Mouse (Mus musculus) lung, embryonic 14.5 days (tissue): ENCODE data around the gene Hscb. TPM values are rescaled to one million over a fixed set of nuclear protein-coding genes. Genes with fewer than 3 reads are reported as not detected.

Experiments
- ATAC-seq: fragments of 200-750 bp; cut with Nextera tagmentation; 2 replicates; pipeline ENCODE4 v1.8.0; 2017; ENCODE audit warnings: mild to moderate bottlenecking, moderate TSS enrichment, moderate library complexity; ENCODE audit not compliant: insufficient read depth
- DNase-seq: peaks from one replicate; pipeline ENCODE4 v3.0.0-alpha.2; 2015
- H3K27ac ChIP-seq: fragments of 300-500 bp; sonication (generic); 2 replicates; pipeline ENCODE4 v1.5.1; 2014; ENCODE audit warnings: low read depth, mild to moderate bottlenecking, moderate library complexity
- H3K27me3 ChIP-seq: fragments of 300-500 bp; sonication (generic); 2 replicates; pipeline ENCODE4 v1.6.1; 2014; ENCODE audit warnings: low read length, control low read depth; ENCODE audit not compliant: insufficient read depth
- H3K36me3 ChIP-seq: fragments of 300-500 bp; sonication (generic); 2 replicates; pipeline ENCODE4 v1.6.1; 2014; ENCODE audit warnings: control low read depth; ENCODE audit not compliant: insufficient read depth
- H3K4me1 ChIP-seq: fragments of 300-500 bp; sonication (generic); 2 replicates; pipeline ENCODE4 v1.6.1; 2014; ENCODE audit warnings: antibody characterized with exemption, control low read depth; ENCODE audit not compliant: insufficient read depth
- H3K4me2 ChIP-seq: fragments of 300-500 bp; sonication (generic); 2 replicates; pipeline ENCODE4 v1.6.1; 2014; ENCODE audit warnings: mild to moderate bottlenecking
- H3K4me3 ChIP-seq: fragments of 300-500 bp; sonication (generic); 2 replicates; pipeline ENCODE4 v1.5.1; 2014; ENCODE audit warnings: low read depth, low read length
- H3K9ac ChIP-seq: fragments of 300-500 bp; sonication (generic); 2 replicates; pipeline ENCODE4 v1.6.1; 2014
- H3K9me3 ChIP-seq: fragments of 300-500 bp; sonication (generic); 2 replicates; pipeline ENCODE4 v1.6.1; 2016; ENCODE audit warnings: low read depth, low read length, control low read depth
- CTCF ChIP-seq: IDR thresholded peaks from 2 replicates; pipeline ENCODE4 v1.5.1; 2016; ENCODE audit warnings: antibody characterized with exemption, low read depth
- WGBS: fragments of 180-500 bp; shearing (Covaris S2); extraction: QIAGEN DNeasy Blood & Tissue Kit; methylation state at CpG from one replicate; pipeline ENCODE4 v1.1.7; 2014; 5-methylcytosine and 5-hydroxymethylcytosine counted together
- polyA plus RNA-seq: library from polyadenylated mRNA; unstranded; fragments of >200 nt; fragmentation: Nextera tagmentation; extraction: Ambion mirVana; gene quantifications from 2 replicates; pipeline ENCODE4 v1.2.1, GENCODE M21; 2014

Hscb gene
- polyA plus RNA-seq, 1 experiment from 2014 or later = 25.6 TPM

- ATAC-seq (peak; percentile 38), DNase-seq (peak; percentile 22)
- no peak for TF ChIP-seq CTCF
- H3K27me3 ChIP-seq = no peaks in the 10 kb centered on the region
- peaks cover 37% of the 10 kb centered on the region for H3K36me3 ChIP-seq
- H3K4me1 ChIP-seq = peaks cover 7% of the 10 kb centered on the region; the same call in 1 of the 2 replicates
- H3K4me3 ChIP-seq = peak overlapping the region; percentile 87
- peak overlapping the region; percentile 80 for H3K9ac ChIP-seq
- no peaks in the 10 kb centered on the region for H3K9me3 ChIP-seq
- H3K4me2 ChIP-seq = peak overlapping the region; percentile 86
- no peak overlapping the region for H3K27ac ChIP-seq
- 52% methylated on average over 10 of the region's 10 CpGs for WGBS
Measured at GRCm38 (mm10) chr5:110780761-110781528, 58.6 kb downstream of the Hscb start.

- ATAC-seq = peak; percentile 89
- DNase-seq = peak; percentile 98
- under 1% methylated on average over 57 of the region's 57 CpGs for WGBS
- Histone ChIP-seq H3K4me2 (peak within 1 kb of the TSS; percentile 86), H3K9me3 (no peaks in the 10 kb centered on the region), H3K36me3 (peaks cover 37% of the 10 kb centered on the region), H3K27me3 (no peaks in the 10 kb centered on the region), H3K27ac (peak within 1 kb of the TSS; percentile 42; the same call in 1 of the 2 replicates), H3K9ac (peak within 1 kb of the TSS; percentile 80), H3K4me3 (peak within 1 kb of the TSS; percentile 87), H3K4me1 (peaks cover 7% of the 10 kb centered on the region; the same call in 1 of the 2 replicates)
- TF ChIP-seq CTCF = no peak
Measured at GRCm38 (mm10) chr5:110779998-110780760, 59.4 kb downstream of the Hscb start, which contains the start of gene Pus1. Gene Pus1 (minus strand): TSS chr5:110780659.

GRCm38 (mm10) chr5:110779276-110779997, 60.1 kb downstream of the Hscb start:
- 12% methylated on average over 15 of the region's 15 CpGs for WGBS

More at GRCm38 (mm10) chr5:110779276-110779997, 60.1 kb downstream of the Hscb start:
- Histone ChIP-seq H3K4me2 (peak overlapping the region; percentile 86), H3K9ac (peak overlapping the region; percentile 80), H3K27ac (no peak overlapping the region), H3K4me1 (peaks cover 7% of the 10 kb centered on the region; the same call in 1 of the 2 replicates), H3K4me3 (peak overlapping the region; percentile 87), H3K36me3 (peaks cover 40% of the 10 kb centered on the region), H3K27me3 (no peaks in the 10 kb centered on the region), H3K9me3 (no peaks in the 10 kb centered on the region)
- TF ChIP-seq CTCF = no peak
- no peak for DNase-seq
- ATAC-seq = no peak

Other genes starting within 250 kb of the Hscb start
- 55.8 and 57.3 TPM in 2 replicates for gene Noc4l, start 186.4 kb downstream of the Hscb start, polyA plus RNA-seq
- gene Ddx51, start 186.3 kb downstream of the Hscb start, polyA plus RNA-seq = 32.4 and 36.8 TPM in 2 replicates
- 52.8 and 60.5 TPM in 2 replicates for gene Ep400, start 69.1 kb downstream of the Hscb start, polyA plus RNA-seq
- 20.6 and 22.4 TPM in 2 replicates for gene Pus1, start 59.1 kb downstream of the Hscb start, polyA plus RNA-seq
- gene Ulk1, start 29.7 kb downstream of the Hscb start, polyA plus RNA-seq = 35.1 and 39.2 TPM in 2 replicates
- 32.0 and 33.8 TPM in 2 replicates for gene Chek2, start 202 bp upstream of the Hscb start, polyA plus RNA-seq
- 15.2 and 15.3 TPM in 2 replicates for gene Ttc28, start 40.0 kb upstream of the Hscb start, polyA plus RNA-seq